Mouse (Mus musculus) CD4-positive, CD25-positive, alpha-beta regulatory T cell, adult 4 months (primary cell): ENCODE measurements around the gene Nepro. TPM values are rescaled to one million over a fixed set of nuclear protein-coding genes. Genes with fewer than 3 reads are reported as not detected.

Experiments used
- ATAC-seq: one replicate; pipeline ENCODE4 v1.8.0; 2017
- polyA plus RNA-seq, 2 experiments: library from polyadenylated mRNA; unstranded; fragments of 100-300 nt; shearing (Covaris generic); gene quantifications; one replicate each; pipeline ENCODE4 v1.2.1; 2017

The Nepro gene
- 10 to 100 TPM in 1 of 2 experiments, 1 to 10 TPM in 1; 7.5 to 10.1 TPM for polyA plus RNA-seq

DNA sequence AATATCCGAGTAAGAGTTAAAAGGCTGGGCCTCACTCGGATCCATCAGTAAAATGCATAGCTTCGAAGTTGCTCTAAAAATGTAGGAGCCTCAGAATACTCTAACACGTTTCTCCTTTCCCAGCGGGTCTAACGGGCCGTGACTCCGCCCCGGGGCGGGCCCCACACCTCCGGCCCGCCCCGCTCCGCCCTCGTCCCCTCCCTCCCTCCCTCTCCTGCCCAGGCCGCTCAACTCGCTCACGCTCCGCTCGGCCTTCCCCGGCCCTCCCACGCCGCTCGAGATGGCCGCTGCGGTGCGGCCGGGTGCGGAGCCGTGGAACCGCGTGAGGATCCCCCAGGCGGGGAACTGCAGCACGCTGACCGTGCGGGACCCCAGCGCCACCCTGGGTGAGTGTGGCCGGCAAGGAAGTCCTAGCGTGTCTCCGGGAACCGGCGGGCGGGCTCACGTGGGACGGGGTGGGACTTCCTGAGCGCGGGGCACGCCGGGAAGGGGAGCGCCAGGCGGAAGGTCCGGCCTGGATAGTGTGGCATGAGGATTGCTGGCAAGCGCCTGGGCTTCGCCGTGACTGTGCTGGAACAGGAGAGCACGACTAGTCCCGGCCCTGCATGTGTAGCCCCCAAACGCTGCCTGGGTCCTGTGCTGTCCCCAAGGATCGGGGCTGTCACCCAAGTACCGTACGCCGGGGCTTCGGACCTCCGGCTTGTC lies at the start of gene Nepro:
Nepro (plus strand) TSS at position 219 of the 705 bp plus-strand sequence.
- peak; percentile 77 for ATAC-seq

GRCm38 (mm10) chr16:44676357-44676756 lies 47.7 kb upstream of the Nepro start:
- ATAC-seq: no peak

DNA sequence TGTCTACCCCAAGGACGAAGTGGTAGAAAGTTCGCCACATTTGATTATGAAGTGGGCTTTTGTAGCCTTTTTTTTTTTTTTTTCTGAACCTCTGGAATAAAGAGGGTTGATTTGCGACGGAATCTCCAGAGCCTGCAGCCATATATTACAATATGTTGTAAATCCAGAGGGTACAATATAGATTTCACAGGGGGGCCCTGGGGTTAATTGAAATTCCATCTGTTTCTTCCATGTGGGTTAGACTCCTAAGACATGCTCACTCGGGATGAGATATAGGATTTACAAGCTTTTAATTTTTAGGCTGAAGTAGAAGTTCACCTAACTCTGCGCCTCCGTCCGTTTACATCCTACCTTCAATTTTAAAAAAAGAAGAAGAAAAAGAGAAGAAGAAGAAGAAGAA lies 45.0 kb upstream of the Nepro start:
- ATAC-seq: no peak

GRCm38 (mm10) chr16:44679503-44679971 lies 44.6 kb upstream of the Nepro start:
- ATAC-seq: no peak

- ATAC-seq: no peak
These were observed 43.2 kb upstream of the Nepro start for GRCm38 (mm10) chr16:44680756-44681498.

DNA sequence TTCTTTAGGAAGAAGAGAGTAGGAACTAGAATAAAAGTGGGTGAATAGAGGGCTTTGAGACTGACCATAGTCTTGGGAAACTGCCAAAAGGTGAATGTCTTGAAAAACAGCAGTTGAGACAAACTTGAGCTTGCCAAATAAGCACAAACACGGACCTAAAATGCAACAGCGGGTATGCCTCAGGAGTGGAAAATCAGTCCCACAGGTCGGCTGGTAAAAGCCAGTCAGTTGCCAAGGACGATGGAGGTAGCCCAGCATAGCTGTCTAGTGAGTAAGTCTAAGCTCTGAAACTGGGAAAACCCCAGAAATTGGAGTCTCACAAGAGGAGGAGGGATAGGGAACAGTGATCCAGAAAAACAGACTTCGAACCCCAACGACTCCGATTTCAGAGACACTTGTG lies 39.5 kb upstream of the Nepro start:
- no peak for ATAC-seq

- ATAC-seq: no peak
These were observed 38.7 kb upstream of the Nepro start for GRCm38 (mm10) chr16:44685401-44685800.

- ATAC-seq: no peak
These were observed 36.9 kb upstream of the Nepro start for GRCm38 (mm10) chr16:44686991-44687718.

DNA sequence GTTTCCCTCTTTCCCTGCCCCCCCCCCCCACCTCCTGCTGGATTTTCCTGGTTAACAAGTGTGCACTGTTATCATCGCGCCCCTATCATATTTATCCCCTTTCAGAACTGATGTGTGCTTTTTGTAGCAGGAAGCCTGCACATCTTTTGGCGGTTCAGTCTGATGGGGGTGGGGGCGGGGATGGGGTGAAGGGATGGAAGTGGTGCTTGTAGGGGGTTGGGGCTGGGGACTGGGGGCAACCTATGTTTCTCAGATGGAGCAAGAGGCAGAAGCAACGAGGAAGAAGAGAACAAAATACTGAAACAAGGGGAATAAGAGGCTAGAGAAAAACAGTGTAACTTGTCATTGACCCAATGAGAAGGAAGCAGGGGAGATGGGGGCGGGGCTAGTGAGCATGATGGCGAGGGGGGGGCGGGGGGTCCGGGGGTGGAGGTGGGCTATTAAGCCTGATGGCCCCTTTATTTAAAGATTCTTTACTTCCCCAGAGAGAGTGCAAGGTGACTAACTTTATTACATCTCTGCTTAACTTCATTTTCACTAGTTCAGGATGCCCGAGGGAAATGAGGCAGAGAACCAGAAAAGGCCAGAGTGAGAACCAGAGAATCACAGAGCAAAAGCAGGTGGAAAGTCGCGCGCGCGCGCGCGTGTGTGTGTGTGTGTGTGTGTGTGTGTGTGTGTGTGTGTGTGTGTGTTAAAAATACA lies 36.2 kb upstream of the Nepro start:
- no peak for ATAC-seq

DNA sequence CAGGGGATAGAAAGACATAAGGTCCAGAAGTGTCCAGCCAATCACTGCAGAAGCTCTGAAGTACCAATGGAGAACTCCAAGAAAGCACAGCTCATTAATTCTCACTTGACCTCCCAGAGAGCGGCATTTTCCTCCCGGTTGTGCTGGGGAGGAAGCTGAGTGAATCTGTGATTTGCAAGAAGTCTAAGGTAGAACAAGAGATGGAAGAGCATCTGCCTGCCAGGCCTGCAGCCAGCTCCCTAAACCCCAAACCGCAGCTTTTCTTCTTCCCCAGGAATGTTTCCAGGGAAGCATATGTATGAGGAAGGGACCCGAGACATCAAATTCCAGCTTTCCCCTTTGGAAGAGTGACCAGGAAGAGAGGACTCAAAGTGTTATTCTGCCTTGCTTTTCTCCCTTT lies 35.6 kb upstream of the Nepro start:
- no peak for ATAC-seq

DNA sequence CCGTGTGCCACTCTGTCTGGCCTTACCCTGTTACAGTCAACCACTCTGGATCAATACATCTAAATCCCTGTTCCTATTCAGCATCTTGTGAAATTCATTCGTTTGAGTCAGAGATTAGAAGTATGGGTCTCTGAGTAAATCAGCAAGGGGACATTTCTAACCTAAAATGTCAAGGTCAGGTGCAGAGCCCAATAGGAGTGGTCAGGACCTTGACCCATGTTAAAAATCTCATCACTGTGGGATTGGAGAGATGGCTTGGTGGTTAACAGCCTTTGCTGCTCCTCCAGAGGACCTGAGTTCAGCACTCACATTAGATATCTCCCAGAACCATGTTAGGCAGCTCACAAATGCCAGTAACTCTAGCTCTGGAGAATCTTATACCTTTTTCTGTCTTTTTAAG lies 33.6 kb upstream of the Nepro start:
- ATAC-seq: no peak

DNA sequence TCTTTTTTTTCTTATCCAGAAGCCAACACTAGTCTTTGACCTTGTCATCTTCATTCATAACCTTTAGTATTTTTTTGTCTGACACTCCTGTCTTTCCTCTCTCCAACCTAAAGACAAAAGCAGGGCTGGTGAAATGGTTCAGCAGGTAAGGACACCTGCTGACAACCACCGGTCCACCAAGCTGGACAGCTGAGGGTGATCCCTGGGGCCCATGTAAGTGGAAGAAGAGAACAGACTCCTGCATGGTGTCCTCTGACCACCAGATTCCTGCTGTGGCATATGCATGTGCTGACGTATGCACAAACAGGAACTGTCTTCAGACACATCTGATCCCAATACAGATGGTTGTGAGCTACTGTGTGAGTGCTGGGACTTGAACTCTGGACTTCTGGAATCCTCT lies 33.0 kb upstream of the Nepro start:
- ATAC-seq: no peak

- peak; percentile 90 for ATAC-seq
These were observed 32.5 kb upstream of the Nepro start for GRCm38 (mm10) chr16:44691561-44692141.

DNA sequence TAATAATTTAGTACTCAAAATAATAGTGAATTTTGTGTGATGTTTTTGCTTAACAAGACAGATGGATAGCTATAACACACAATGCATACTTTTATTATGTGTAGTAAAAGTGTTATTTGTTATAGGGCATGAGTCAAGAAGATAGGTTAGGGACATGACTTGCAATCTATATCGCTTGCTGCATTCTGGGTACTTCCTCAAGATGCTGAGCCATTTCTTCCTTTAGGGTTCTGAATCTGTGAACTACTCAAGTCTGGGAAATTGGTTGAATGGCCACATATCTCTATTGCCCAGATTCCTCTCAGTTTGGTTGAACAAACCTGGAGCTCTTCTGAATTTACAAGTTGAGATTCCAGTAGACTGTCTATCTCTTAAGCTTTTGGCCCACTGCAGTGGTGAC lies 31.6 kb upstream of the Nepro start:
- ATAC-seq: no peak

GRCm38 (mm10) chr16:44693695-44694094 lies 30.4 kb upstream of the Nepro start:
- ATAC-seq: no peak

DNA sequence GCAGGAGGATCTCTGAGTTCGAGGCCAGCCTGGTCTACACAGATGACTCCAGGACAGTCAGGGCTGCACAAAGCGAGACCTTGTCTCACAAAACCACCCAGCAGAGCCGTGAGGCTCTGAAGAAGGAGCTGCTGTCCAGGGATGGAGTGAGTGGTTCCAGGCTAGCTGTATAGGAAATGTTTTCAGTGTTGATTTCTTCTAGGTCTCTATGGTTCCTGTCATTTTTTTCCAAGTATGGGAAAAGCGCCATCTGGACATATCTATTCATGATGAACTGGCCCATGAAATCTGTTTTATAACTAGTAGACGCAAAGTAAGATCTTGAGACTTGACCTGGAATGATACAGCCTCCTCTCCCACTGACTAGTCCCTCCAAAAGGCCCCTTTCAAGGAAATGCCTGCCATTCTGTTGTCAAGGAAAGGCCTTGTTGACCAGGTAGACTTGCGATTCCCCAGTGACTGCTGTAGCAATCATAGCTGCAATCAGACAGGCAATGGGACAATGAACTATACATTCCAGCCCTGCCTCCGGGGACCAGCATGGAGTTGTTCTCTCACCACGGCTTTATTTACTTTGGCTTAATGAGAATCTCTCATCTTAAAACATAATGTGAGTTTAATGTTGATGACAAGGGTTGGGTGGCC lies 28.8 kb upstream of the Nepro start:
- no peak for ATAC-seq

- ATAC-seq: no peak
These were observed 28.1 kb upstream of the Nepro start for GRCm38 (mm10) chr16:44695859-44696620.

DNA sequence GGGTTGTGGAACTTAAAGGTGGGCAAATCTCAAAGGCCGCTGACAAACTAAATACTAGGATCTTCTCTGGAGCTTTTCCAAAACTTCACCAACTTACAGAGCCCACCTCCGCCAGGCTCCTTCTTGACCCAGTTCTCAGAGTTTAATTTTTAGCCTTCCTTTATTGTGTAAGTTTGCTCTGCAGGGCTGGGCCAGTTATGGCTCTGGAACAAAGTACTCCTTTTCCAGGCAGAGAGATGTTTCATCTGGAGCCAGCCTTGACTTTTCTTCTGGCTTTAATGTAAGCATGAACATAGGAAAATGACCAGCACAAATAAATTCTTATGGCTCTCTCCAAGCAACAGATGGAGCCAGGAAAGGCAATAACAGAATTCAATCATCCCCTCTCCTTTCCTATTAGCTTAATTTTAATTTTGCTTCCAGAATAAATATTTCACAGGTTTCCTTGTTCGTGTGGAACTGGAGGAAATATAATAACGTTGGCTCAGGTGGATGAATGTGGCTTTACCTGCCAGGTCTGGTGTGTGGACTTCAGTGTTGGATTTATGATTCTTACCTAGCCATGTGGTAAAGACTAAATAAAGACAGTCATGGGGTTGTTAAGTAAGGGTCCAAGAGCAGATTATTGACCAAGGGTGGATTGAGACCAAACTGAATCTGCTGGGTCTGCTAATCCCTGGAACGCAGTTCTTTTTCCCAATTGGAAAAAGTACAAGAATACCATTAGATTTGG lies 26.5 kb upstream of the Nepro start:
- no peak for ATAC-seq

- no peak for ATAC-seq
These were observed 22.9 kb upstream of the Nepro start for GRCm38 (mm10) chr16:44701155-44701554.

GRCm38 (mm10) chr16:44702272-44702671 lies 21.8 kb upstream of the Nepro start:
- ATAC-seq: no peak
